Mouse (Mus musculus) left cerebral cortex, adult 9 months (tissue): ENCODE measurements at regions not wholly inside any gene's neighbourhood (a gene's known extent, or its start where the extent isn't known, plus 50 kb on each side); places are given as distances from the start of the nearest gene placed in this dataset.

Experiments
- DNase-seq, 2 experiments: peaks; one replicate each; pipeline ENCODE4 v3.0.0; 2022; ENCODE audit warnings: low spot score in 2 of 2

DNA sequence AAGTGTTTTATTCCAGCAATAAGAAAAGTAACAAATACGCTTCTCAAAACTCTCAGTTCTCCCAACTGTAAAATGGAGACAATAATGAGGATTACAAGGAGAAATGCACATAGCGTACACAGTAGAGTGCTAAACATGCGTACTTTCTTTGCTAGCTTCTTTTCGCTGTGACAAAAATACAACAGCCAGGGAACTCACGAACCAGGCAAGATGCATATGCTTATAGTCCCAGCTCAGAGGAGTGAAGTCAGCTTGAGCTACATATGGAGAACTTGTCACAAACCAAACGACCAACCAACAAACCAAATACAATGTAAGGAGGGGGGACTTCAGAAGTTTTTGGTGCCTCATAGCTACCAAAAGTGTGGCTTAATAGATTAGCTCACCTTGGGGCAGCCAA is 313.3 kb downstream of the Cog6 start:
- DNase-seq: no peak

DNA sequence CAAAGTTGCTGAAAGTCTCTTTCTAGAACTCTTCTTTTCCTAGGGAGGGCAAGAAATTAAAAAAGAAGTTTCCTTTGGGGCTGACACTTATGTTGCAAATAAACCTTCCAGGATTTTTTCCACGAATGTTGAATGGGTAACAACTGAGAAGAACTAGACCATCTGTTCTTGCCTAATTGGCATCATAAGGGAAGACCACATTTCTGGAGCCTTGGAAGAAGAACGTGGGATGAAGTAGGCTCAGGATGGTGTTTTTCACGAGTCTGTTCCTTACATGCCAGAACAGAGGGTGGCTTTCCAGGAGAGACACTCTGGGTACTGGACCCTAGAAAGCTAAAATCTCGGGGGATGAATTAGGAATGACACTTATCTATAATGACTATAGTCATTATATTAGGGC is 314.1 kb downstream of the Cog6 start:
- peak; percentile 42 to 66 for DNase-seq

DNA sequence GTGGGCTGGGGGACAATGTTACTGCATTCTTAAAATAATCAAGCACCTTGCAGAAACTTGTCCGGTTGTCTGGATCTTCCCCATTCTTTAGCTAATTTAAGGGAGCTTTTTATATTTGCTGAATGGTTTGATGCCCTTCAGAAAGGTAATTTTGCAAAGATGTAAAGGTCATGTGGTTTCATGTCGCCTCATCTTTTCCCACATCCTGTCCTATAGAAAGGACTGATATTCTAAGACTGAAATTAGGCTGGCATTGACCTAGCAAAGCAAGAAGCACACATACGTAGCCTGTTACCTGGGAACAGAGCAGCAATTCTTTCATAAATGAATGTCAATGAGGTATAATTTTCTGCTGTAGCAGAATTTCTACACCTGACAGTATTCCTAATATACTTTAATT is 315.4 kb downstream of the Cog6 start:
- no peak for DNase-seq

- no peak for DNase-seq
These were observed 323.2 kb downstream of the Cog6 start for GRCm38 (mm10) chr3:52693813-52694212.

DNA sequence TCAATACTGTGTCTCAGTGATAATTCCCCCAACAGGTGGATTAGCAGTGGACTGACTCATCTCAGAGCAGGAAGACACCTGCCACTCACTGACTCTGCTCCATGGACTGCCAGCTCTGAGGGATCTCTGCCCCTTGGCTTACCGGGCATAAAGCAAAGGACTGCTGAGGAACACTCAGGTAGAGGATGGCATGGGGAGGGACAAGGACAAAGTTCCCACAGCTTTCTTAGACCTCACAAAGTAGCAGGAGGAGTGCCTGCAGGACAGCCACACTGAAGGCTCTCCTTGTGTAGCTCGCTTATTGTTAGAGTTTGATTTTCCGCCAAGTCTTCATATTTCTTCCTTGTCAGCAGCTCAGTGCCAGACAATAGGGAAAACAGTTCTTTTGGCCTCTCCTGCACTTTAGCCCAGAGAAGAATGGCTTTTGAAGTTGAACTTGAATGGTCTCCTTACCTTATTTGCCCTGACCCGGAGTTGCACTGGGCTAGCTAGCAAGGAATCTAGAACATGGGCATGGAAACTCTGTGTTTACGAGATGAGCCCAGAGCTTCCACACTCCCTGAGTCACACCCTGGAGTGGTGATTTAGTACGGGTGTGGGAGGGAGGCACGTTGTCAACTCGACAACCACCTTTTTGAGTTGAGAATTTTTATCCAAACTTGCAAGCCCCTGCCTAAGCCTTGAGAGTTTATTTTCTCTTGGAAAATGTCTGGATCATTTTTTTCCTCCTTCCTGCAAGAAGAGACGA is 331.4 kb downstream of the Cog6 start:
- peak in 1 of 2 experiments; percentile 59 for DNase-seq

- no peak for DNase-seq
These were observed 336.1 kb downstream of the Cog6 start for GRCm38 (mm10) chr3:52680824-52681388.

GRCm38 (mm10) chr3:52676886-52677670 is 340.0 kb downstream of the Cog6 start:
- DNase-seq: peak in 1 of 2 experiments; percentile 51

- no peak for DNase-seq
These were observed 346.4 kb downstream of the Cog6 start for GRCm38 (mm10) chr3:52670628-52671028.

DNA sequence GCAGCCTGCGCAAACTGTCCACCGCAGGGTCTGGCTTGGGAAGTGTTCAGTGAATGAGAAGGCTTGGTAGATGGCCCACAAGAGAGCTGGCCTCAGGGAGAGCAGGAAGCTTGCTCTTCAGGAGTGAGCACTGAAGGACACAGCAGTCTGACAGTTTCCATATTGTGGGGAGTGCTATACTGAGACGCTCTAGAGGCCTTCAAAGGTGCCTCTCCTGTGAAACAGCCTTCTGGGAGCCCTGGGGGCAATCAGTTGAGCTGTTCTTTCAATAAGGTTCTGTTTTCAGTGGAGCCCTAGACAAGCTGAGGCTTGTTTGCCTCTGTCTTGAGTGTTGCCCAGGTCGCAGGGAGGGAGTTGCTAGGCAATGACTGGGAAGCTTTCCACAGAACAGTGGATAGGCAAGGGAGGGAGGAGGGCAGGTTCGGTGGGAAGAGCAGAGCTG is 353.9 kb downstream of the Cog6 start:
- peak in 1 of 2 experiments; percentile 48 for DNase-seq

GRCm38 (mm10) chr3:52662164-52662908 is 354.7 kb downstream of the Cog6 start:
- peak in 1 of 2 experiments; percentile 43 for DNase-seq

DNA sequence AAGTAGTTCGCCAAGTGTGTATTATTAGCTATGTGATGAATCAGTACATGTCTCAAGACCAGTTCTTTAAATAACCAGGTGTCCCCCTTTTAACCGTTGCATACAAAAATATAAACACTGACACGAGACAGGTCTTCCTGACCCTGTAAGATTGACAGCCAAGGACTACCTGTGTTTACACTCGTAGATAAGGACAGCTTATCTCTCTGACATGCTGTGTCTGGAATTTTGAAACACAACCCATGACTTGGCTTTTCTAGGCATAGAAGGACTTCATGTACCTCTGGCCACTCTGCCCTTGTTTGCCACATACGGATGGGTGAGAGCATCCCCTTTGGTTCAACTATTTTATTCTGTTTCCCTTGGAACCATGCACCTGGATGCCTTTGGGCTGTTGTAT is 364.0 kb downstream of the Cog6 start:
- DNase-seq: no peak

DNA sequence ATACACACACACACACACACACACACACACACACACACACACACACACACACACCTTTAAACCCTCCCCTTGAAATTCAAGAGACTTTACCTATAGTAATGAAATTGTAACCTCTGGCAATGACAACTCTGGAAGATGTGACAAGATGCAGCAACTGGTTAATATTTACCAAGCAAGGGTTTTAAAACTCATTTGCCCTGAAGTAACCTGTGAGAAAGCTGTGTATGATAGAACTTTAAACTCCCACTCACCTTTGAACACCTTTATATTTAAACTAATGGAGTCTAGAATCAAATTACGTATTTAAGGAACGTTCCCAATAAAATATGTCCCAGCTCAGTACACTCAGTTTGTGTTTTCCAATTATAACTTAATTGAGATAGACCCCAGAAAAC is 364.6 kb downstream of the Cog6 start:
- no peak for DNase-seq

GRCm38 (mm10) chr3:52651862-52652475 is 365.1 kb downstream of the Cog6 start:
- DNase-seq: no peak

DNA sequence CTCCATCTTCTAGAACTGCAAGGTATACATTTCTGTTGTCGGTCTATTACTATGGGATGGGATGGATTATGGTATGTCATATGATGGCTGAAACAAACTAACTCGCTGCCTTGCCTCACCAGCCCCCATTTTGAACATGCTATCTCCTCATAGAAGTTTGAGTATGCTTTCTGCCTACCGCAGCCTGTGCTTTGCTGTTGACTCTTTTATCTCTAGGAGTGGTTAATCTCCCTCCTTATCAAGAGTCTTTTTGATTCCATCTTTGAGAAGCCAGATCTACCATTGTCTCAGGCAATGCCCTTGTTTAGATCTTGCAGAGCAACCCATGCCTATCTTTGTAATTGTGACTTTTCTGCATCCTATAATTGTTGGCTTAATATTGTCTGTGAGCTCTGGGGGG is 367.0 kb downstream of the Cog6 start:
- no peak for DNase-seq

DNA sequence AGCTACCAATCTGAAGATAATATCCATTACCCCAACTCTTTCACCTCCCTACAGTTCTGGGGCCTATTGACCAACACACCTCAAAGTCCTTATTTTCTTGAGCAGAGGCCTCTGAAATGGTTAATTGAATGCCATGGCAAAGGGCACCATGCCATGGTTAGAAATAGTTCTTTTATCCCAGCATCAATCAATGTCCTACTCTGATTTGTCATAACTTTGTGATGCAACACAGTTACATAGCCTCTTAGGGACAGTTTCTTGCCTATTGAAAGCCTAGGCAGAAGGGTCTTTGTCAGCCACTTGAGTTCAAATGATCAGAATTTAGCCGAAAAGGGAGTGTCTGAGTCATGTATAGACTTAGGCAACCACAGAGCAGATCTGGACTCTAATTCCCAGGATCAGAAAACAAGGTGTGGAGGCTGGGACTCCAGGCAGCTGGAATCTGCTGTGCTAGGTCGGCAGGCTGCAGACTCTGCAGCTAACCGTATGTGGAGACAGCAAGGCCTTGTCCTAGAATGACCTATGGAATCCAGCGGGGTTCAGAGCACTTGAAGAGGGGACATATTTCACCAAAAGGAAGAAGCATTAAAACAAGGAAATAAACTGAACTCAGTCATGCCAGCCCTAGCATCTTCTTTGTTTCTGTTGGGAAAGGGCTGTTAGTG is 368.1 kb downstream of the Cog6 start:
- DNase-seq: no peak

GRCm38 (mm10) chr3:52647900-52648299 is 369.1 kb downstream of the Cog6 start:
- no peak for DNase-seq

GRCm38 (mm10) chr3:52647161-52647692 is 369.8 kb downstream of the Cog6 start:
- no peak for DNase-seq

- DNase-seq: no peak
These were observed 371.9 kb downstream of the Cog6 start for GRCm38 (mm10) chr3:52645156-52645555.

DNA sequence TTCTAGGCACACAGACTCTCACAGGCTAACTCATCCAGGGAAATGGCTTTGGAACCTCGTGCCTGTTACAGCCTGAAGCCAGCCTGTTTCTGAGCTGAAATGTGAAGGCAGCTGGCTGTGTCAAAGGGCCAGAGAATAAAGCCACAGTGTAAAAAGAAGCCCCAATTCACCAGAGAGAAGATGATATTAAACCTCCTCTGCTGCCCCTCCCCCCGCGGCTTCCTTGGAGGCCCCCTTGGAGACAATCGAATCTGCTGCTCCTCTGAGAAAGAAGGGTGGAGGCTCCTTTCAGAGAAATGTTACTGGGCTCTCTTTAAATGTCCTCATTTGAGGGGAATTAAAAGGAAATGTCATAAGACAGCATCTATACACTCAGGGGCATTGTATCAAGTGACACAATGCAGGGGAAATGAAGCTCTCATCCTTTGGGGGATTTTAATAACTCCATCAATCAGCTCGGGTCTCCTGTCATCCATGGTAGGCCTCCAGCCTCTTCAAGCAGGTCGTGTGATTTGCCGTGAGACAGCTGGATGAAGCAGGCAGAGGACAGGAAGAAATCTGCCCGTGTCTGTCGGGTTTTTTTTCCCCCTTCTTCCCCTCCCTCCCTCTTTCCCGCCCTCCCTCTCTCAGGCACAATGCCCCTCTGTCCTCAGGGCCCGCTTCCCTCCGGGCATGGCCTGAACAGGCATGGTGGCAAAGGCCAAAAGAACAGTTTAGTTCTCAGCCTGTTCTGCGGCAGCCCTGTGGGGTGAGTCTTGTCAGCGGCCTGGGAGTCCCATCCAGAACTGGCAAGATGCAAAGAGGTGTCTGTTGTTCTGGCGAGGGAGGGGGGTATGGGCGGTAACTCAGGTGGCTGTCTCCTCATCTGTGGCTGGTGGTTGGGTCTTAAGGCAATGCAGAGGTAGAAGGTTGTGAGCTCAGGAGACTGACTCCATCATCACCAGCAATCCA is 372.6 kb downstream of the Cog6 start:
- peak in 1 of 2 experiments; percentile 30 for DNase-seq

DNA sequence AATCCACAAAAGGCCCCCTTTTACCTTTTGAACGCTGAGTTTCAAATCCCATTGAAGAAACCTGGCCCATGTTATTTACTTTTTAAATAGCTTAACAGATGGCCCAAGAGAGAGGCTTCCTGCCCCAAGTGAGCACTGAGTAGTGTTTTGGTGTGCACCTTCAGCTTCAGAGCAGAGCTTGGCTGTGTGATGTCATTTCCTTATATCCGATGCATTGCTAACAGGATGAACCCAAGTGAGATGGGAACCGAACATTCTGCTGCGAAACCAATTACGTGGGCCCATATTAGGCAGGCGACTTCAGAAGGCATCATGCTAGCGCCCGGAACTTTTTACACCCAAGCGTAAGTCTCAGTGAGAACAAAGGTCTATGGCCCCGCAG is 373.2 kb downstream of the Cog6 start:
- no peak for DNase-seq
